Mouse (Mus musculus) CH12.LX (cell line): ENCODE results near the gene Chst8. TPM values are rescaled to one million over a fixed set of nuclear protein-coding genes. Genes with fewer than 3 reads are reported as not detected.

Experiments
- DNase-seq: peaks from one replicate; pipeline ENCODE4 v3.0.0-alpha.2; 2013; ENCODE audit errors: extremely low read depth
- H3K27ac ChIP-seq: 2 replicates; pipeline ENCODE4 v1.5.1; 2012; ENCODE audit warnings: low read depth, mild to moderate bottlenecking, control low read depth, moderate library complexity; ENCODE audit not compliant: insufficient read depth
- H3K27me3 ChIP-seq: replicated peaks from 2 replicates; pipeline ENCODE3; 2012; ENCODE audit warnings: inconsistent platforms
- H3K36me3 ChIP-seq, 2 experiments: replicated peaks in 1 of 2; 2 replicates each; pipeline versions ENCODE3 to v1.6.1; 2012; ENCODE audit warnings: inconsistent platforms in 1 of 2, low read length in 1 of 2, mild to moderate bottlenecking in 1 of 2, mixed read lengths in 1 of 2, moderate library complexity in 1 of 2; ENCODE audit not compliant: control insufficient read depth in 1 of 2, insufficient read depth in 1 of 2
- H3K4me1 ChIP-seq, 2 experiments: 2 replicates each; pipeline ENCODE4 v1.6.1; 2012; ENCODE audit warnings: inconsistent platforms in 1 of 2, moderate library complexity in 1 of 2; ENCODE audit not compliant: insufficient read depth in 2 of 2, control insufficient read depth in 1 of 2
- H3K4me2 ChIP-seq: 2 replicates; pipeline ENCODE4 v1.6.1; 2012; ENCODE audit warnings: low read depth, mild to moderate bottlenecking, control low read depth; ENCODE audit not compliant: poor library complexity, insufficient read depth, severe bottlenecking
- H3K4me3 ChIP-seq, 3 experiments: fragments of 150-350 bp in 1 of 3; sonication (generic) in 1 of 3; replicated peaks in 1 of 3; 2 replicates each; pipeline versions ENCODE3 to v1.5.1; 2011 to 2012; ENCODE audit warnings: low read depth in 2 of 3, low read length in 2 of 3, mild to moderate bottlenecking in 2 of 3, moderate library complexity in 2 of 3, control low read depth in 1 of 3, improper control_type of control experiment in 1 of 3, inconsistent platforms in 1 of 3, mixed read lengths in 1 of 3; ENCODE audit not compliant: poor library complexity in 1 of 3
- H3K79me2 ChIP-seq: replicated peaks from 2 replicates; pipeline ENCODE4 v1.6.1; 2012; ENCODE audit warnings: mild to moderate bottlenecking, moderate library complexity; ENCODE audit not compliant: control insufficient read depth, poor library complexity, insufficient read depth, severe bottlenecking; ENCODE audit errors: extremely low read depth
- H3K9ac ChIP-seq: 2 replicates; pipeline ENCODE4 v1.6.1; 2012; ENCODE audit warnings: low read depth, mild to moderate bottlenecking, control low read depth, moderate library complexity; ENCODE audit not compliant: insufficient read depth
- H3K9me3 ChIP-seq: replicated peaks from 2 replicates; pipeline ENCODE3; 2012; ENCODE audit warnings: low read length, inconsistent platforms, mixed read lengths
- CHD1 ChIP-seq: IDR thresholded peaks from 2 replicates; pipeline ENCODE4 v1.6.1; 2012; ENCODE audit warnings: low read depth, low read length, improper control_type of control experiment, inconsistent platforms
- CHD2 ChIP-seq: IDR thresholded peaks from 2 replicates; pipeline ENCODE4 v1.6.1; 2011; ENCODE audit warnings: low read length, improper control_type of control experiment
- CTCF ChIP-seq, 2 experiments: IDR thresholded peaks in 1 of 2; conservative IDR thresholded peaks in 1 of 2; 2 replicates each; pipeline ENCODE4 v1.5.1; 2011 to 2012; ENCODE audit warnings: low read depth in 2 of 2, low read length in 2 of 2, improper control_type of control experiment in 1 of 2, inconsistent platforms in 1 of 2, mild to moderate bottlenecking in 1 of 2, moderate library complexity in 1 of 2
- ELF1 ChIP-seq: IDR thresholded peaks from 2 replicates; pipeline ENCODE4 v1.6.1; 2014; ENCODE audit warnings: low read depth, mild to moderate bottlenecking, inconsistent platforms, low read length, improper control_type of control experiment
- ETS1 ChIP-seq: conservative IDR thresholded peaks from 2 replicates; pipeline ENCODE4 v1.6.1; 2012; ENCODE audit warnings: low read depth, mild to moderate bottlenecking, inconsistent platforms, low read length, improper control_type of control experiment, moderate library complexity
- GABPA ChIP-seq: IDR thresholded peaks from 2 replicates; pipeline ENCODE4 v1.6.1; 2012; ENCODE audit warnings: low read depth, low read length, improper control_type of control experiment, inconsistent platforms; ENCODE audit not compliant: insufficient replicate concordance
- HCFC1 ChIP-seq: IDR thresholded peaks from 2 replicates; pipeline ENCODE4 v1.6.1; 2012; ENCODE audit warnings: low read depth, mild to moderate bottlenecking, inconsistent platforms, low read length, improper control_type of control experiment
- KAT2A ChIP-seq: IDR thresholded peaks from 2 replicates; pipeline ENCODE4 v1.6.1; 2012; ENCODE audit warnings: low read length, improper control_type of control experiment, inconsistent platforms; ENCODE audit not compliant: insufficient replicate concordance
- MAFK ChIP-seq: IDR thresholded peaks from 2 replicates; pipeline ENCODE4 v1.6.1; 2011; ENCODE audit warnings: low read length, improper control_type of control experiment; ENCODE audit not compliant: insufficient replicate concordance
- MEF2A ChIP-seq: IDR thresholded peaks from 2 replicates; pipeline ENCODE4 v1.6.1; 2014; ENCODE audit warnings: low read depth, mild to moderate bottlenecking, inconsistent platforms, low read length, improper control_type of control experiment, borderline replicate concordance
- MXI1 ChIP-seq: IDR thresholded peaks from 2 replicates; pipeline ENCODE4 v1.6.1; 2011; ENCODE audit warnings: mild to moderate bottlenecking, low read depth, low read length, improper control_type of control experiment
- MYC ChIP-seq: IDR thresholded peaks from 2 replicates; pipeline ENCODE4 v1.6.1; 2011; ENCODE audit warnings: low read depth, mild to moderate bottlenecking, improper control_type of control experiment, low read length
- PAX5 ChIP-seq: IDR thresholded peaks from 2 replicates; pipeline ENCODE4 v1.6.1; 2012; ENCODE audit warnings: low read length, inconsistent platforms, mixed read lengths
- RCOR1 ChIP-seq: conservative IDR thresholded peaks from 2 replicates; pipeline ENCODE4 v1.6.1; 2012; ENCODE audit warnings: low read depth, mild to moderate bottlenecking, inconsistent platforms, low read length, improper control_type of control experiment
- SIN3A ChIP-seq: IDR thresholded peaks from 2 replicates; pipeline ENCODE4 v1.6.1; 2012; ENCODE audit warnings: low read length, improper control_type of control experiment, inconsistent platforms
- SMC3 ChIP-seq: IDR thresholded peaks from 2 replicates; pipeline ENCODE4 v1.6.1; 2011; ENCODE audit warnings: low read depth, low read length, improper control_type of control experiment
- UBTF ChIP-seq: IDR thresholded peaks from 2 replicates; pipeline ENCODE4 v1.6.1; 2012; ENCODE audit warnings: low read depth, mild to moderate bottlenecking, inconsistent platforms, low read length, improper control_type of control experiment, moderate library complexity
- ZMIZ1 ChIP-seq: IDR thresholded peaks from 2 replicates; pipeline ENCODE4 v1.6.1; 2012; ENCODE audit warnings: low read depth, mild to moderate bottlenecking, inconsistent platforms, low read length, improper control_type of control experiment
- ZNF384 ChIP-seq: IDR thresholded peaks from 2 replicates; pipeline ENCODE4 v1.6.1; 2012; ENCODE audit warnings: low read depth, low read length, improper control_type of control experiment, inconsistent platforms
- dilution Hi-C: fragments of 300-500 bp; cut with MboI; formaldehyde crosslinking; loops from 2 replicates; pipeline ENCODE4 v1.14.3; 2020; ENCODE audit warnings: low sequenced_read_pairs; ENCODE audit not compliant: extremely low pct_unique_long_range_greater_than_20kb, extremely low pct_ligation_motif_present
- in situ Hi-C: fragments of 300-500 bp; cut with MboI; formaldehyde crosslinking; loops from 3 replicates; pipeline ENCODE4 v1.14.3; 2019; ENCODE audit warnings: low sequenced_read_pairs, low pct_ligation_motif_present, low pct_unique_long_range_greater_than_20kb, mixed read lengths
- polyA plus RNA-seq: library from polyadenylated mRNA; unstranded; fragments of >175 nt; gene quantifications from 2 replicates; pipeline ENCODE4 v1.2.1, GENCODE M21; 2012; ENCODE audit warnings: low read depth; ENCODE audit not compliant: insufficient read length
- total RNA-seq, 2 experiments: library from RNA; depleted of rRNA; stranded (reverse); fragments of 300-350 nt in 1 of 2; fragments of >200 nt in 1 of 2; gene quantifications; 2 replicates each; pipeline ENCODE4 v1.2.3; 2012 to 2014

Chst8 gene
- total and polyA plus RNA-seq, 3 experiments, result 0.13 to 0.27 (median 0.16) TPM

DNA sequence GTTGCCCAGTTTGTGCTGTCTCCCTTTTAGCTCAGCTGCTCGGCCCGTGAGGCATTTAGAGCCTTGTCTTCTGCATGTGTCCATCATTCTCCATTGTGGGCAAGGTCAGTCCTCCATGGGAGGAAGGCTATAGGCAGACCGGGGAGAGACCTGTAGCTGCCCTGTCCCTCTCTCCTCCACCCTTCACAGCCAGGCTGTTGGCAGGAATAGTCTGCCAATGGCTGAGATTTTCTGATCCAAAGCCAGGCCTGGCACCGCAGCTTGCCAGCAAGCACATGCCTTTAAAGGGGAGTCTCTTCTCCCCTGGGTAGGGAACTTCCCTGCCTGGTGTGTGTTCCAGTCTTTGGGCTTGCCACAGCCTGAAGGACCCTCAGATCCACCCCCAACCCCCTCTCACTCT, 103.4 kb downstream of the Chst8 start:
- no peaks in the 10 kb centered on the region for H3K4me1 ChIP-seq
- H3K9me3 ChIP-seq, result peaks cover 19% of the 10 kb centered on the region
- DNase-seq, result no peak
- dilution Hi-C loops, result no loop called here
- H3K9ac ChIP-seq, result no peak overlapping the region
- no peak for TF ChIP-seq MXI1
- no peak for TF ChIP-seq CHD1
- TF ChIP-seq, all 38 proteins: peak for 0
- H3K79me2 ChIP-seq, result no peaks in the 10 kb centered on the region
- H3K27ac ChIP-seq, result no peak overlapping the region
- H3K4me2 ChIP-seq, result no peak overlapping the region
- in situ Hi-C loops, result no loop called here
- peaks cover 44% of the 10 kb centered on the region for H3K27me3 ChIP-seq
- H3K4me3 ChIP-seq, result no peak overlapping the region
- H3K36me3 ChIP-seq, result no peaks in the 10 kb centered on the region

GRCm38 (mm10) chr7:34704401-34704800, 108.1 kb downstream of the Chst8 start:
- TF ChIP-seq MEF2A (no peak), PAX5 (no peak), MYC (no peak), GABPA (no peak), MAFK (no peak), KAT2A (no peak), ZNF384 (no peak), SMC3 (no peak), UBTF (no peak), RCOR1 (no peak), HCFC1 (no peak), ELF1 (no peak), CHD1 (no peak), CHD2 (no peak), ZMIZ1 (no peak), SIN3A (no peak), ETS1 (no peak), CTCF (conservative IDR thresholded peaks at IDR 0.05 in 1 of 2, IDR thresholded peaks at IDR 0.05 in 1 of 2; ENCODE audit: low read depth in 2 of 2, low read length in 2 of 2) (no peak)
- Histone ChIP-seq H3K79me2 (no peaks in the 10 kb centered on the region), H3K4me2 (no peak overlapping the region), H3K9ac (no peak overlapping the region), H3K4me3 (no peak overlapping the region), H3K9me3 (peaks cover 19% of the 10 kb centered on the region), H3K27me3 (peaks cover 49% of the 10 kb centered on the region), H3K36me3 (no peaks in the 10 kb centered on the region), H3K27ac (no peak overlapping the region), H3K4me1 (no peaks in the 10 kb centered on the region)
- dilution Hi-C loops, result no loop called here
- DNase-seq, result no peak
- in situ Hi-C loops, result no loop called here
